Mouse (Mus musculus) adrenal gland, postnatal 36 days (tissue): ENCODE data around the gene Gm45753. TPM values are rescaled to one million over a fixed set of nuclear protein-coding genes. Genes with fewer than 3 reads are reported as not detected.

Experiments
- total RNA-seq, 2 experiments: library from RNA; stranded (reverse); gene quantifications; 2 replicates each; pipeline ENCODE4 v1.2.3; 2021

Gm45753 gene
- total RNA-seq, 2 experiments from 2014 or later, result not detected

Other genes with a start within 250 kb of the Gm45753 start
- not detected for gene Mtnr1a, start 239.3 kb downstream of the Gm45753 start, total RNA-seq
- under 1 TPM in 1 of 2 experiments, not detected in 1; 0.20 TPM for gene F11, start 46.4 kb downstream of the Gm45753 start, total RNA-seq
- under 1 TPM in 1 of 2 experiments, not detected in 1; 0.07 TPM for gene Klkb1, start 13.6 kb downstream of the Gm45753 start, total RNA-seq
- gene Cyp4v3, start 24.8 kb upstream of the Gm45753 start, total RNA-seq, result 10 to 100 TPM; 16.9 to 22.2 TPM
- 1 to 10 TPM; 8.2 to 9.7 TPM for gene Fam149a, start 73.8 kb upstream of the Gm45753 start, total RNA-seq
- gene Tlr3, start 102.6 kb upstream of the Gm45753 start, total RNA-seq, result 1 to 10 TPM; 4.8 to 7.2 TPM
- gene Sorbs2, start 199.3 kb upstream of the Gm45753 start, total RNA-seq, result 100 to 1,000 TPM; 117 to 150 TPM